Mouse (Mus musculus) embryonic facial prominence, embryonic 11.5 days (tissue): ENCODE data around the gene Dcaf17. TPM values are rescaled to one million over a fixed set of nuclear protein-coding genes. Genes with fewer than 3 reads are reported as not detected.

ENCODE experiments used
- ATAC-seq: fragments of 200-750 bp; cut with Nextera tagmentation; replicated peaks from 2 replicates; pipeline ENCODE4 v1.8.0; 2017; ENCODE audit warnings: low read depth; ENCODE audit not compliant: insufficient number of reproducible peaks, low FRiP score, low TSS enrichment
- DNase-seq: peaks from one replicate; pipeline ENCODE4 v3.0.0-alpha.2; 2015; ENCODE audit warnings: low spot score
- H3K27ac ChIP-seq: fragments of 300-500 bp; sonication (generic); replicated peaks from 2 replicates; pipeline ENCODE4 v1.5.1; 2014; ENCODE audit warnings: mild to moderate bottlenecking, low read depth, low read length, control low read depth
- H3K27me3 ChIP-seq: fragments of 300-500 bp; sonication (generic); 2 replicates; pipeline ENCODE4 v1.6.1; 2014; ENCODE audit warnings: mild to moderate bottlenecking, low read length, moderate library complexity, mixed read lengths; ENCODE audit not compliant: control insufficient read depth, insufficient read depth
- H3K36me3 ChIP-seq: fragments of 300-500 bp; sonication (generic); replicated peaks from 2 replicates; pipeline ENCODE4 v1.6.1; 2014; ENCODE audit warnings: low read depth, mild to moderate bottlenecking, low read length, moderate library complexity, mixed read lengths; ENCODE audit not compliant: control insufficient read depth, insufficient read depth
- H3K4me1 ChIP-seq: fragments of 300-500 bp; sonication (generic); 2 replicates; pipeline ENCODE4 v1.6.1; 2014; ENCODE audit warnings: low read length, mixed read lengths; ENCODE audit not compliant: control insufficient read depth, insufficient read depth
- H3K4me2 ChIP-seq: fragments of 300-500 bp; sonication (generic); 2 replicates; pipeline ENCODE4 v1.6.1; 2014; ENCODE audit warnings: low read depth, mild to moderate bottlenecking, control low read depth, low read length, moderate library complexity
- H3K4me3 ChIP-seq: fragments of 300-500 bp; sonication (generic); 2 replicates; pipeline ENCODE4 v1.5.1; 2014; ENCODE audit warnings: low read depth, low read length, control low read depth
- H3K9ac ChIP-seq: fragments of 300-500 bp; sonication (generic); replicated peaks from 2 replicates; pipeline ENCODE4 v1.6.1; 2014; ENCODE audit warnings: mild to moderate bottlenecking, control low read depth, low read length
- H3K9me3 ChIP-seq: fragments of 300-500 bp; sonication (generic); replicated peaks from 2 replicates; pipeline ENCODE4 v1.6.1; 2016; ENCODE audit warnings: mild to moderate bottlenecking, low read length, inconsistent platforms, mixed read lengths; ENCODE audit not compliant: control insufficient read depth
- WGBS: fragments of 180-500 bp; shearing (Covaris S2); extraction: QIAGEN DNeasy Blood & Tissue Kit; methylation state at CpG from one replicate; pipeline ENCODE4 v1.1.7; 2014; 5-methylcytosine and 5-hydroxymethylcytosine counted together
- polyA plus RNA-seq: library from polyadenylated mRNA; unstranded; fragments of >200 nt; fragmentation: Nextera tagmentation; extraction: Ambion mirVana; gene quantifications from 2 replicates; pipeline ENCODE4 v1.2.1, GENCODE M21; 2014

Dcaf17 gene
- polyA plus RNA-seq, 1 experiment from 2014 or later, result 29.0 TPM

DNA sequence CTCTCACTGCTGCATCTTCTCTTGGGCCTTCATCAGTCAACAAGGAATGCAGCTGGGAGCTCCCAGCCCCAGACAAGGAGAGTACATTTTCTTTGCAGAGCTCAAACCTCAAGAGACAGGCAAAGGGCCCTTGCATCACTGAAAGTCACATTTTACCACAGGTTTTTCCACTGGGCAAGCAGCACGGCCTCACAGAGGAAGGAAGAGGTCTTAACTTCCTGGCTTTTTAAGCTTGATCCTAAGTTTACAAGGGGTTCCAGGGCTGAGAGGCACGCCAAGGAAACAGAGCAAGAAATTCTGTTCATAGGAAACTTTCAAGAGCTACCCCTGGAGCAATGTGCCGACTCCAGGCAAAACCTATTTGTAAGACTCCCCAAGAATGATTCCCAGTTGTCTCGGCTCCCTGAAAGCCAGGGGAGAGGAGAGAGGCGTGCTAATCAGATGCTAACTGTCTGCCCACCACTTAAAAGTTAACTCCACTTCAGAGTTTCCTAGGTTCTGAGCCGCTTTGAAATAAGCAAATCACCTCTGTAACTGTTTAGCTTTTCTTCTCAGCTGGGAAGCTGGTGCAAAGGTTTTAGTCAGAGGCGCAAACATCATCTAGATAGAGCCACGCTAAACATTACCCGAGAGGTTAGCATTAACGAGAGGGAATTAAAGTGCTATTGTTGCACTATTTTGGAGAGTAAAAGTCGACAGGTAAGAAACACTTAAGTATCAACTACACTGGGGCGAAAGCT, 29.4 kb upstream of the Dcaf17 start:
- H3K4me2 ChIP-seq, result no peak overlapping the region
- no peaks in the 10 kb centered on the region for H3K27me3 ChIP-seq
- no peaks in the 10 kb centered on the region for H3K9me3 ChIP-seq
- DNase-seq (no peak), ATAC-seq (no peak)
- H3K4me3 ChIP-seq, result no peak overlapping the region
- no peak overlapping the region for H3K9ac ChIP-seq
- WGBS, result 38% methylated on average over 12 of the region's 12 CpGs
- no peaks in the 10 kb centered on the region for H3K4me1 ChIP-seq
- H3K27ac ChIP-seq, result 0 out of 2 replicates have a peak overlapping the region, but pooled peaks have one; percentile 0
- H3K36me3 ChIP-seq, result no peaks in the 10 kb centered on the region

DNA sequence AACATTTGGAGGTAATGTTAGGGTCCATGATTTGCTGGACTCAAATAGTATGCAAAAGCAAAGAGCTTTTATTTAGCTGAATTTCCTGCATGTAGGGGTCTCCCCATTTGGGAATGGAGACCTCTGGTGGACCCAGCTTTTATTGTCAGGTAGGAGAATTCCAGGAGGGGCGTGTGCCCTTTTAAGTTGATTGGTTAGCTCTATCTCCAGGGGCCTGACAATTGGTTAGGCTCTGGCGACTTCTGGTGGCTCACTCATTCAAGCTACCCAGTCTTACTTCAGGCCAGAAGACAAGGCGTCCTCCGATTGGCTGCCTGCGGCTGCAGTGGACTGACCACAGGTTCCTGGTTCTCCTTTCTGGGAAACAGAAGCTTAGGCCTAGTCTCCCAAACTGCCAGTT, 28.3 kb upstream of the Dcaf17 start:
- Histone ChIP-seq H3K4me2 (no peak overlapping the region), H3K27me3 (no peaks in the 10 kb centered on the region), H3K4me3 (no peak overlapping the region), H3K9me3 (no peaks in the 10 kb centered on the region), H3K4me1 (no peaks in the 10 kb centered on the region), H3K27ac (no peak overlapping the region), H3K36me3 (no peaks in the 10 kb centered on the region), H3K9ac (no peak overlapping the region)
- DNase-seq, result peak; percentile 74
- WGBS, result 33% methylated on average over 5 of the region's 5 CpGs
- ATAC-seq, result peak; percentile 81; the same call in 1 of the 2 replicates

DNA sequence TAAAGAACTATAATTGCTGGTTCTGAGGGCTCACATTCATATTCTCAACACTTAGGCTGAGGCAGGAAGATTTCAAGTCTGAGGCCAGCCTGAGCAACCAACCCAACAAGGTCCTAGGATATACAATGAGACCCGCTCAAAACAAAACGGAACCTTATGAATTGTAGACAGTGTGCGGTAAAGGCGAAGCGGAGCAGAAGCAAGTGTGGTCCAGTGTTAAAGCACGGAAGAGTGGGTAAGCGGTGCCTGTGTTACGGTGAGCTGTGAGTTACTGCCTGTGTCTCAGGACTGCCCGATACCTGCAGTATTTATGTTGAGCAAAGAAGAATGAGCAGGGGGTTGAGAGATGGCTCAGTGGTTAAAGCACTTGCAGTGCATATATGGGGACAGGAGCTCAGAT, 27.5 kb upstream of the Dcaf17 start:
- Histone ChIP-seq H3K27me3 (no peaks in the 10 kb centered on the region), H3K36me3 (no peaks in the 10 kb centered on the region), H3K9ac (no peak overlapping the region), H3K4me2 (no peak overlapping the region), H3K27ac (no peak overlapping the region), H3K4me3 (no peak overlapping the region), H3K4me1 (no peaks in the 10 kb centered on the region; the same call in 1 of the 2 replicates), H3K9me3 (no peaks in the 10 kb centered on the region)
- 99% methylated on average over 9 of the region's 9 CpGs for WGBS
- no peak for DNase-seq
- no peak for ATAC-seq

DNA sequence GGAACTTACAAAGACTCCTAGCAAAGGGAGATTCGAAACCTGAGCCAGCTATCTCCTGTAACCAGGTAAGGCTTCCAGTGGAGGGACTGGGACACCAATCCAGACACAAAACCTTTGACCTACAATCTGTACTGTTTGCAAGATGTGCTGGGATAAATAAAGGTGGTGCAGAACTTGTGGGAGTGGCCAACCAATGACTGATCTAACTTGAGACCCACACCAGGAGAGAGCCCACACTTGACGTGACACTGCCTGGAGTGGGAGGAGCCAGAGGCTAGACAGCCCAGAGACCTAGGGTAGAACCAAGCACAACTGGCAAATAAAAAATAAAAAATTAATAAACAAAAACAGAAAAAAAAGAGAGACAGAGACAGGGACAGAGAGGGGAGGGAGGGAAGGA, 24.5 kb upstream of the Dcaf17 start:
- Histone ChIP-seq H3K9me3 (no peaks in the 10 kb centered on the region), H3K27ac (no peak overlapping the region), H3K4me3 (no peak overlapping the region), H3K4me2 (no peak overlapping the region), H3K36me3 (no peaks in the 10 kb centered on the region), H3K27me3 (no peaks in the 10 kb centered on the region), H3K4me1 (no peaks in the 10 kb centered on the region; the same call in 1 of the 2 replicates), H3K9ac (no peak overlapping the region)
- ATAC-seq (no peak), DNase-seq (no peak)
- 79% methylated on average over 2 of the region's 2 CpGs for WGBS

DNA sequence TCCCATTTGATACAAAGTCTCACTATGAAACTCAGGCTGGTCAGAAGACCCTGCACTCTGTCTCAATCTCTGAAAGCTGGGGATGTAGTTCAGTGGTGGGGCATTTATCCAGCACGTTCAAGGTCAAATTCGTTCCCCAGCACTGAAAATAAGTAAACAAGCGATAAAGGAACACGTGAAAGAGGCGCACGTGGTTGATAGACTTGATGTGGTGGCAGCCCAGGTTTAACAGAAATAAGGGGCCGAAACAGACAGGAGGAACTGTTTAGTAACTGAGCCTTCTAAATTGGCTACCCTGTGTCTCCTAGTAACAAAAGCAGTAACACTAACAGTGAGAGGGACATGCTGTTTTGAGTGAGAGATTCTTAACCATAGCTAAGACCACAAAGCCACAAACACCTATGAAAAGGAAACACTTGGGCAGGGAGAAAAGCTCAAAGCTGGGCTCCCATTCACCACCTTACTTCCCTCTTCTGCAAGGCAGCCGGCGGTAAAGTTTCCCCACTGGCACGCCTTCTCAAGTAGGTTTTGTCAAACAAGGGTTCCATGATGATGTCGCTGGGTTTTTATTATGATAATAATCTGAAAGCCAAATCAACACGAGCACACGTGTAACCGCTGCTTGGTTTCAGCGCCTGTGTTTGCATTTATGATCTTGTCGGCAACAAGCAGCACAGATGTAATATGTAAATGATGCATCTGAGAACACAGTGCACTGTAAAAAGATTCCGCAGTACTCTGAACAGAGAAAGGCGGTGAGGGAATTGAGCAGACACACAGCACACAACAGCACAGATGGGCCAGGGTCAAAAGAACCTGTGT, 22.9 kb upstream of the Dcaf17 start:
- Histone ChIP-seq H3K4me3 (no peak overlapping the region), H3K9me3 (no peaks in the 10 kb centered on the region), H3K4me2 (no peak overlapping the region), H3K27me3 (no peaks in the 10 kb centered on the region), H3K9ac (no peak overlapping the region), H3K36me3 (no peaks in the 10 kb centered on the region), H3K27ac (no peak overlapping the region), H3K4me1 (no peaks in the 10 kb centered on the region; the same call in 1 of the 2 replicates)
- ATAC-seq (no peak), DNase-seq (no peak)
- 88% methylated on average over 18 of the region's 18 CpGs for WGBS

DNA sequence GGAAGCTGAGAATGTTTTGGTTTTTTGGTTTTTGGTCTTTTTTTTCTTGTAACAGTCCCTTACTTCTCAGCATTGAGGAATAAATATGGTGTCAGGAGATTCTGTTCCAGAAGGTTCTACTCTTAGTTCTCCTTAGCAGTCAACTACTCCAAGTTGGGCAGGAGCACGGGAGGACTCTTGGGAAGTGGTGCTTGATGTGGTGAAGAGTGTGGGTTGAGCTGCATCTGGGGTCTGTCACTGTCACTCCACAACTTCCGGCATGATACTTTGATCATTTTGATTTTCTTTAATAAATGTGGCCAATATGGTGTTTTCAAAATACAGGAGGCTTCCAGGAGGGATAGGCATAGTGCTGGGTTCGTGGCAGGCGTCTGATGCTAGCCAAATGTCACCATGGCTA, 22.1 kb upstream of the Dcaf17 start:
- H3K4me1 ChIP-seq, result no peaks in the 10 kb centered on the region; the same call in 1 of the 2 replicates
- no peak overlapping the region for H3K9ac ChIP-seq
- H3K9me3 ChIP-seq, result no peaks in the 10 kb centered on the region
- 85% methylated on average over 4 of the region's 4 CpGs for WGBS
- no peaks in the 10 kb centered on the region for H3K27me3 ChIP-seq
- no peak overlapping the region for H3K4me3 ChIP-seq
- no peak overlapping the region for H3K4me2 ChIP-seq
- no peak for DNase-seq
- H3K36me3 ChIP-seq, result no peaks in the 10 kb centered on the region
- no peak for ATAC-seq
- H3K27ac ChIP-seq, result no peak overlapping the region

DNA sequence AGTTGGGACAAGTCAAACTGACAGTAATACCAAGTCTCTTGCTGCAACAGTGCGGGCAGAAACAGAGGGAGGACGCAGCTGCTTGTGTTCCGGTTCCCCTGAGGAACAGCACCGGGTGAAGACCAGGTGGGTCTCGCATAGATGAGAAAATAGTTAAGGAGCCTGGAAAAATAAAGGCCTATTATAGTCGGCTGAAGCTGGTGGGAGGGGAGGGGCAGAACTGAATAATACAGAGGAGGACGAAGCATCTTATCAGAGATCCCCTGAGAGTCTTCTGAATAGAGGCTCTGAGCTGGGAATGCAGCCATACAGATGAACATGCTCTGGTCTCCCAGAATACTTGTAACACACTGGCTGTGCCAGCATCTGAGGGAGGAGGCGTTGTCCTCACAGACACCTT, 21.1 kb upstream of the Dcaf17 start:
- H3K9me3 ChIP-seq, result no peaks in the 10 kb centered on the region
- H3K4me2 ChIP-seq, result no peak overlapping the region
- DNase-seq (no peak), ATAC-seq (no peak)
- H3K36me3 ChIP-seq, result no peaks in the 10 kb centered on the region
- H3K9ac ChIP-seq, result no peak overlapping the region
- H3K4me1 ChIP-seq, result no peaks in the 10 kb centered on the region; the same call in 1 of the 2 replicates
- no peak overlapping the region for H3K27ac ChIP-seq
- H3K4me3 ChIP-seq, result no peak overlapping the region
- 73% methylated on average over 8 of the region's 8 CpGs for WGBS
- H3K27me3 ChIP-seq, result no peaks in the 10 kb centered on the region

DNA sequence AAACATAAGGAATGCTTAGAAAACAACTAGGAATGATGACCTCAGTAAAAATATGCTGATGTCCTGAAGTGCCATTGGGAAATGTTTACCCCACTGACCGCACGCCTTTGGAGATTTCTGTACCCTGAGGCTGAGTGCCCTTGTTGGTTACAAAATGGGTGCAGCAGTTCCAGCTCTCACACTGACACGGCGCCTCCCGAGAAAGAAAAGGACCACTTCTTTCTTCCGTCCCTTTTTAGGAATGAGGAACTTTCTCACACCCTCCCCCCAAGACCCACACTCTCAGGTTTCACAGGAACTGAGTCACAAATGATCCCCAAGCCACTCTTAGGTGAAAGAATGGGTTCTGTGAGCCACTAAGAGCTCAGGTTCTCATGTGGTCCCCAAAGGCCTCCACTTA, 17.7 kb upstream of the Dcaf17 start:
- Histone ChIP-seq H3K4me2 (no peak overlapping the region), H3K9me3 (no peaks in the 10 kb centered on the region), H3K27ac (no peak overlapping the region), H3K4me1 (no peaks in the 10 kb centered on the region; the same call in 1 of the 2 replicates), H3K9ac (no peak overlapping the region), H3K27me3 (no peaks in the 10 kb centered on the region), H3K4me3 (no peak overlapping the region), H3K36me3 (no peaks in the 10 kb centered on the region)
- DNase-seq (no peak), ATAC-seq (no peak)
- 81% methylated on average over 6 of the region's 6 CpGs for WGBS
